Mouse (Mus musculus) adrenal gland, adult 8-10 months (tissue): Measurements from ENCODE around the gene Ssh1. TPM values are rescaled to one million over a fixed set of nuclear protein-coding genes. Genes with fewer than 3 reads are reported as not detected.

Experiments
- DNase-seq: peaks from one replicate; pipeline ENCODE4 v3.0.0; 2022
- total RNA-seq, 4 experiments: library from RNA; stranded (reverse); gene quantifications; 2 replicates each; pipeline ENCODE4 v1.2.4; 2022

Ssh1 gene
- total RNA-seq, 4 experiments from 2014 or later, result 17.3 to 32.2 (median 23.3) TPM

GRCm38 (mm10) chr5:113992339-113992831 is 1.3 kb downstream of the Ssh1 start:
- DNase-seq, result no peak

- no peak for DNase-seq
Observed at GRCm38 (mm10) chr5:113991141-113991540, 2.6 kb downstream of the Ssh1 start.

- DNase-seq, result no peak
Observed at GRCm38 (mm10) chr5:113990593-113990992, 3.1 kb downstream of the Ssh1 start.

- DNase-seq, result no peak
Observed at GRCm38 (mm10) chr5:113989437-113990024, 4.2 kb downstream of the Ssh1 start.

GRCm38 (mm10) chr5:113986182-113986961 is 7.3 kb downstream of the Ssh1 start:
- DNase-seq, result no peak

- no peak for DNase-seq
Observed at GRCm38 (mm10) chr5:113985737-113986136, 8.0 kb downstream of the Ssh1 start.

GRCm38 (mm10) chr5:113984025-113984740 is 9.5 kb downstream of the Ssh1 start:
- no peak for DNase-seq

GRCm38 (mm10) chr5:113983541-113983940 is 10.2 kb downstream of the Ssh1 start:
- DNase-seq, result no peak

- DNase-seq, result no peak
Observed at GRCm38 (mm10) chr5:113981843-113982242, 11.9 kb downstream of the Ssh1 start.

GRCm38 (mm10) chr5:113981171-113981570 is 12.5 kb downstream of the Ssh1 start:
- DNase-seq, result no peak

- DNase-seq, result no peak
Observed at GRCm38 (mm10) chr5:113980511-113980910, 13.2 kb downstream of the Ssh1 start.

GRCm38 (mm10) chr5:113977309-113977708 is 16.4 kb downstream of the Ssh1 start:
- DNase-seq, result no peak

- DNase-seq, result no peak
Observed at GRCm38 (mm10) chr5:113976597-113976996, 17.1 kb downstream of the Ssh1 start.

GRCm38 (mm10) chr5:113975538-113976215 is 18.0 kb downstream of the Ssh1 start:
- DNase-seq, result no peak

- DNase-seq, result no peak
Observed at GRCm38 (mm10) chr5:113974576-113974975, 19.1 kb downstream of the Ssh1 start.

- DNase-seq, result no peak
Observed at GRCm38 (mm10) chr5:113973790-113974189, 19.9 kb downstream of the Ssh1 start.

- no peak for DNase-seq
Observed at GRCm38 (mm10) chr5:113972589-113973515, 20.8 kb downstream of the Ssh1 start.

GRCm38 (mm10) chr5:113971434-113971960 is 22.2 kb downstream of the Ssh1 start:
- no peak for DNase-seq

GRCm38 (mm10) chr5:113968371-113968770 is 25.3 kb downstream of the Ssh1 start:
- no peak for DNase-seq

- DNase-seq, result no peak
Observed at GRCm38 (mm10) chr5:113966452-113967150, 27.1 kb downstream of the Ssh1 start.
